Mouse (Mus musculus): Measurements from ENCODE around the gene Celf2.

The Celf2 gene

GRCm38 (mm10) chr2:7026737-7027136, 482.6 kb downstream of the Celf2 start:
- DNase-seq (ENCODE audit: low read depth, low spot score), result no peak

- no peak for DNase-seq (ENCODE audit: low read depth, low spot score)
These were observed 483.8 kb downstream of the Celf2 start for GRCm38 (mm10) chr2:7025594-7025993.

- DNase-seq (ENCODE audit: low read depth, low spot score), result no peak
These were observed 487.2 kb downstream of the Celf2 start for GRCm38 (mm10) chr2:7022184-7022583.

GRCm38 (mm10) chr2:7017384-7018113, 491.8 kb downstream of the Celf2 start:
- no peak for DNase-seq (ENCODE audit: low read depth, low spot score)

- no peak for DNase-seq (ENCODE audit: low read depth, low spot score)
These were observed 496.2 kb downstream of the Celf2 start for GRCm38 (mm10) chr2:7013126-7013525.

GRCm38 (mm10) chr2:7006816-7007215, 502.5 kb downstream of the Celf2 start:
- DNase-seq (ENCODE audit: low read depth, low spot score), result no peak

GRCm38 (mm10) chr2:7001967-7002366, 507.4 kb downstream of the Celf2 start:
- DNase-seq (ENCODE audit: low read depth, low spot score), result no peak

- no peak for DNase-seq (ENCODE audit: low read depth, low spot score)
These were observed 518.3 kb downstream of the Celf2 start for GRCm38 (mm10) chr2:6991010-6991421.

- no peak for DNase-seq (ENCODE audit: low read depth, low spot score)
These were observed 523.7 kb downstream of the Celf2 start for GRCm38 (mm10) chr2:6985706-6986105.

GRCm38 (mm10) chr2:6983902-6984301, 525.5 kb downstream of the Celf2 start:
- no peak for DNase-seq (ENCODE audit: low read depth, low spot score)

GRCm38 (mm10) chr2:6976300-6976699, 533.1 kb downstream of the Celf2 start:
- no peak for DNase-seq (ENCODE audit: low read depth, low spot score)

GRCm38 (mm10) chr2:6969228-6969627, 540.1 kb downstream of the Celf2 start:
- no peak for DNase-seq (ENCODE audit: low read depth, low spot score)

GRCm38 (mm10) chr2:6965243-6965642, 544.1 kb downstream of the Celf2 start:
- no peak for DNase-seq (ENCODE audit: low read depth, low spot score)

GRCm38 (mm10) chr2:6950702-6951101, 558.7 kb downstream of the Celf2 start:
- no peak for DNase-seq (ENCODE audit: low read depth, low spot score)

- no peak for DNase-seq (ENCODE audit: low read depth, low spot score)
These were observed 563.5 kb downstream of the Celf2 start for GRCm38 (mm10) chr2:6945638-6946415.

- no peak for DNase-seq (ENCODE audit: low read depth, low spot score)
These were observed 565.7 kb downstream of the Celf2 start for GRCm38 (mm10) chr2:6943651-6944050.

GRCm38 (mm10) chr2:6942635-6943390, 566.5 kb downstream of the Celf2 start:
- DNase-seq (ENCODE audit: low read depth, low spot score), result no peak

- no peak for DNase-seq (ENCODE audit: low read depth, low spot score)
These were observed 570.2 kb downstream of the Celf2 start for GRCm38 (mm10) chr2:6939143-6939542.

- DNase-seq (ENCODE audit: low read depth, low spot score), result no peak
These were observed 576.2 kb downstream of the Celf2 start for GRCm38 (mm10) chr2:6933130-6933529.

- no peak for DNase-seq (ENCODE audit: low read depth, low spot score)
These were observed 581.5 kb downstream of the Celf2 start for GRCm38 (mm10) chr2:6927693-6928360.

- DNase-seq (ENCODE audit: low read depth, low spot score), result no peak
These were observed 583.9 kb downstream of the Celf2 start for GRCm38 (mm10) chr2:6925505-6925904.
